Mouse (Mus musculus): ENCODE measurements at regions not wholly inside any gene's neighbourhood (a gene's known extent, or its start where the extent isn't known, plus 50 kb on each side); places are given as distances from the start of the nearest gene placed in this dataset.

DNA sequence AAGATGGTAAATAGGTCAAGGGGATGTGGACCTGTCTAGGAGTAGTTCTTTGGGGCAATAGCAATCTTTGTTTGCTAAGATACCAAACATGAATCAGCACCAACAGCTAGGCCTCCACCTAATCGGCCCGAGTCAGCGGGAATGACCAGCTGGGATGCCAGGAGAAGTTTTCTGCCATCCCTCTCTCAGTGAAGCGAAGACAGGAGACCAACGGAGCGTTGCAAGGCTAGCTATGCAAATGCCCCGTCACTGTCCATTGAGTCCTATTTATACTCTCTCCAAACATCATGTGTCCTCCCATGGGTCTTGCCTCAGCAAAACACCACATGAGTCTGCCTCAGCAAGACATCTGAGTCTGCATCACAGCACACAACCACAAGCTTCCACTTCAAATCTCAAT is 439.7 kb upstream of the Auts2 start:
- Histone ChIP-seq H3K4me1 (ENCODE audit: control insufficient read depth, insufficient read depth, low read length) (no peaks in the 10 kb centered on the region), H3K9me3 (replicated peaks; ENCODE audit: control insufficient read depth, low read length) (no peaks in the 10 kb centered on the region), H3K36me3 (ENCODE audit: control insufficient read depth, insufficient read depth, low read length) (no peaks in the 10 kb centered on the region), H3K27ac (ENCODE audit: low read length) (no peak overlapping the region), H3K4me2 (ENCODE audit: low read depth, low read length) (no peak overlapping the region), H3K4me3 (replicated peaks; ENCODE audit: low read length) (no peak overlapping the region), H3K9ac (ENCODE audit: low read length) (no peak overlapping the region), H3K27me3 (ENCODE audit: control insufficient read depth, insufficient read depth, low read length) (no peaks in the 10 kb centered on the region)
- no peak for ATAC-seq (ENCODE audit: insufficient read depth, low FRiP score)
- 95% methylated on average over 7 of the region's 7 CpGs for WGBS

DNA sequence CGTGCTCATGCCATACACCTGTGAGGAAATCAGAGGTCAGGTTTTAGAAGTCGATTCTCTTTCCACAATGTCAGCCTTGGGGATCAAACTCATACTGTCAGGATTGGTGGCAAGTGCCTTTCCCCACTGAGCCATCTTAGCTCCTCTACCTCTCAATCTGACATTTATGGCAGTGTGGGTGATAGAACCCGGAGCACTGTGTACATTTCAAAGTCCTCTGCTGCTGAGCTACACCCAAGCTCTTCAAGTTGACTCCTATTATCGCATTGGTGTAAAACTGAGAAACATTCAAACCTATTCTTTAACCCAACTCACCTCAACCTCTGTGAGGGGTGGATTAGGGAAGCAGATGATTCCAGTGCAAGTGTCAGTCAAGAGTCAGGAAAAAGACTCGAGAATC is 435.9 kb upstream of the Auts2 start:
- Histone ChIP-seq H3K36me3 (ENCODE audit: control insufficient read depth, insufficient read depth, low read length) (no peaks in the 10 kb centered on the region), H3K9ac (ENCODE audit: low read length) (no peak overlapping the region), H3K4me2 (ENCODE audit: low read depth, low read length) (no peak overlapping the region), H3K4me3 (replicated peaks; ENCODE audit: low read length) (no peak overlapping the region), H3K27ac (ENCODE audit: low read length) (no peak overlapping the region), H3K4me1 (ENCODE audit: control insufficient read depth, insufficient read depth, low read length) (no peaks in the 10 kb centered on the region), H3K9me3 (replicated peaks; ENCODE audit: control insufficient read depth, low read length) (no peaks in the 10 kb centered on the region), H3K27me3 (ENCODE audit: control insufficient read depth, insufficient read depth, low read length) (no peaks in the 10 kb centered on the region)
- WGBS, result 74% methylated on average over 5 of the region's 5 CpGs
- ATAC-seq (ENCODE audit: insufficient read depth, low FRiP score), result no peak

DNA sequence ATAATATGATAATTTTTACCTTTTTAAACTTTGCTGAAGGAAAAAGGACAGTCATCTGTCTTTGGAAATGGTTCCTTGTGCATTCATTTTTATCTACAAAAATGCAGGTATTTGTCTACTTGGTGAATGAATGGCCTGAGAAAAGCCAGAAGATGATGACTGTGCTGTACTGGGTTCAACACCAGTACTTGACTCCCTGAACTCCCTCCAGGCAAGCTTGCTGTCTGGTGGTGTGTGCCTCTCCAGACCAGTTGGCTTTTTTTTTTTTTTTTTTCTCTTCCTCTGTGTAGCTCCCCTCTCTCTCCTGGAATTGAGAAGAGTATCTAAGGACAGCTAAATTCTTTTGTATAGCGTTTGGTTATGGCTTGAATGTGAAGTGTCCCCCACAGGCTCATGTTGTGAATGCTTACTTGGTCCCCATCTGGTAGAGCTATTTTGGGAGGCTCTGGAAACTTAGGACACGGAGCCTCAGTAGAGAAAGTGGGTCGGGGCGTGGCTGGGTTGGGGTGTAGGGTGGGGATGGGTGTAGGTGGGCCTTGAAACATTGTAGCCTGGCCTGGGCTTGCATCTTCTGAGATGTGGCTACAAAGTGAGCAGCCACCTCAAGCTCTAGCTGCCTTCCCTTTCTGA is 432.3 kb upstream of the Auts2 start:
- no peaks in the 10 kb centered on the region for H3K9me3 ChIP-seq (replicated peaks; ENCODE audit: control insufficient read depth, low read length)
- H3K4me1 ChIP-seq (ENCODE audit: control insufficient read depth, insufficient read depth, low read length), result no peaks in the 10 kb centered on the region
- H3K27me3 ChIP-seq (ENCODE audit: control insufficient read depth, insufficient read depth, low read length), result no peaks in the 10 kb centered on the region
- H3K27ac ChIP-seq (ENCODE audit: low read length), result no peak overlapping the region
- no peak overlapping the region for H3K4me3 ChIP-seq (replicated peaks; ENCODE audit: low read length)
- H3K4me2 ChIP-seq (ENCODE audit: low read depth, low read length), result no peak overlapping the region
- ATAC-seq (ENCODE audit: insufficient read depth, low FRiP score), result no peak
- WGBS, result 71% methylated on average over 4 of the region's 4 CpGs
- H3K9ac ChIP-seq (ENCODE audit: low read length), result no peak overlapping the region
- no peaks in the 10 kb centered on the region for H3K36me3 ChIP-seq (ENCODE audit: control insufficient read depth, insufficient read depth, low read length)

DNA sequence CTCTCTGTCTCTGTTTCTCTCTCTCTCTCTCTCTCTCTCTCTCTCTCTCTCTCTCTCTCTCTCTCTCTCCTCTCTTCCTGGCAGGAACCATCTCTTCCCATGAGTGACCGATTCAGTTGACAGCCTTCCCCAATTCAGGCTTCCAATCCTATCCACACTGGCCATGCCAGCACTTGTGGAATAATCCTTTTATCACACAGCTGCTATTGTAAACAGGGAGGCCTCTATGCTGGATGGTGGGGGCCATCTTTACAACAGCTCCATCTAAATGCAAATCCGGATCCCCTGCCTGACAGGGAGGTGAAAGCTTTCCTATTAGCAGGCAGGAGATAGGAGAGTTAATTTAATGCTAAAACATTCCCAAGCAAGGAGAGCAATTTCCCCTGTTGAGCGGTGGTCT is 431.7 kb upstream of the Auts2 start:
- WGBS, result 35% methylated on average over 3 of the region's 3 CpGs
- H3K27me3 ChIP-seq (ENCODE audit: control insufficient read depth, insufficient read depth, low read length), result no peaks in the 10 kb centered on the region
- no peaks in the 10 kb centered on the region for H3K4me1 ChIP-seq (ENCODE audit: control insufficient read depth, insufficient read depth, low read length)
- no peak overlapping the region for H3K4me3 ChIP-seq (replicated peaks; ENCODE audit: low read length)
- H3K4me2 ChIP-seq (ENCODE audit: low read depth, low read length), result no peak overlapping the region
- no peak overlapping the region for H3K27ac ChIP-seq (ENCODE audit: low read length)
- H3K9ac ChIP-seq (ENCODE audit: low read length), result no peak overlapping the region
- no peaks in the 10 kb centered on the region for H3K36me3 ChIP-seq (ENCODE audit: control insufficient read depth, insufficient read depth, low read length)
- no peaks in the 10 kb centered on the region for H3K9me3 ChIP-seq (replicated peaks; ENCODE audit: control insufficient read depth, low read length)
- no peak for ATAC-seq (ENCODE audit: insufficient read depth, low FRiP score)

DNA sequence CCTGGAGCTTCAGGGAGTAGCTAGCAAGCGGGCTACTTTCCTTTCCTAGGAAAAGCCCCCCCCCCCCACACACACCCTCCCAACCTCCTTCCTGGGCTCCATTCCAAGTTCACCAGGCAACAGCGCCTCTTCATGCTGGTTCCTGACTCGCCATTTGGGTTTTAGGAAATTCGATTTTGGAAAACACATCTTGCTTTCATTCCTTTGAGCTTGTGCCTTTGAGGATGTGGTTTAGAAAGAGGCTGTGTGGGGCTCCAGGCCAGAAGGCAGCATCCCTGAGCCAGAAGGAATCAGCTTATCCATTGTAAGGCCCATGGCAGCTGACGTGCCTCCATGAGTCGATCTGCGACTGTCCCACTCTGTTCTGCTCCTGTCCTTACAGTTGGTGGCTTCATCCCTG is 427.9 kb upstream of the Auts2 start:
- Histone ChIP-seq H3K4me1 (ENCODE audit: control insufficient read depth, insufficient read depth, low read length) (no peaks in the 10 kb centered on the region), H3K27ac (ENCODE audit: low read length) (no peak overlapping the region), H3K27me3 (ENCODE audit: control insufficient read depth, insufficient read depth, low read length) (no peaks in the 10 kb centered on the region), H3K4me3 (replicated peaks; ENCODE audit: low read length) (no peak overlapping the region), H3K4me2 (ENCODE audit: low read depth, low read length) (no peak overlapping the region), H3K9ac (ENCODE audit: low read length) (no peak overlapping the region), H3K9me3 (replicated peaks; ENCODE audit: control insufficient read depth, low read length) (no peaks in the 10 kb centered on the region), H3K36me3 (ENCODE audit: control insufficient read depth, insufficient read depth, low read length) (no peaks in the 10 kb centered on the region)
- 73% methylated on average over 7 of the region's 7 CpGs for WGBS
- no peak for ATAC-seq (ENCODE audit: insufficient read depth, low FRiP score)

DNA sequence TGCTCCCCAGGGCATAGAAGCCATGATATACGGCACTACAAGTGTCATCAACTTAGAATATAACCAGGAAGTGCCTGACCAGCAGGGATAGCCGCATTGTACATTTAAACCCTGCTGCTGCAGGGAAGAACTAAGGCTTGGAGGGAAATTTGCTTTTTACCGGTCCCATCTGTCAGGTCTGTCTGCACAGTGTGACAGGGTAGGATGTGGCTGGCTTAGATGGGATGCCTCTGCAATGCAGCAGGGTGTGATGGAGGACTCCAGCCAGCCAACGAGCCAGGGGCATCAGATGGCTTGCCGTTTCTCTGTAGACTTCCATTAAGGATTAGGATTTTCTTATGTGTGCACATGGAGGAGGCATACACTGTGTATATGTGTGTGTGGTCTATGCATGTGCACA is 426.2 kb upstream of the Auts2 start:
- Histone ChIP-seq H3K4me3 (replicated peaks; ENCODE audit: low read length) (no peak overlapping the region), H3K27ac (ENCODE audit: low read length) (no peak overlapping the region), H3K9ac (ENCODE audit: low read length) (no peak overlapping the region), H3K36me3 (ENCODE audit: control insufficient read depth, insufficient read depth, low read length) (no peaks in the 10 kb centered on the region), H3K4me2 (ENCODE audit: low read depth, low read length) (no peak overlapping the region), H3K27me3 (ENCODE audit: control insufficient read depth, insufficient read depth, low read length) (no peaks in the 10 kb centered on the region), H3K4me1 (ENCODE audit: control insufficient read depth, insufficient read depth, low read length) (no peaks in the 10 kb centered on the region), H3K9me3 (replicated peaks; ENCODE audit: control insufficient read depth, low read length) (no peaks in the 10 kb centered on the region)
- 58% methylated on average over 5 of the region's 5 CpGs for WGBS
- ATAC-seq (ENCODE audit: insufficient read depth, low FRiP score), result no peak

DNA sequence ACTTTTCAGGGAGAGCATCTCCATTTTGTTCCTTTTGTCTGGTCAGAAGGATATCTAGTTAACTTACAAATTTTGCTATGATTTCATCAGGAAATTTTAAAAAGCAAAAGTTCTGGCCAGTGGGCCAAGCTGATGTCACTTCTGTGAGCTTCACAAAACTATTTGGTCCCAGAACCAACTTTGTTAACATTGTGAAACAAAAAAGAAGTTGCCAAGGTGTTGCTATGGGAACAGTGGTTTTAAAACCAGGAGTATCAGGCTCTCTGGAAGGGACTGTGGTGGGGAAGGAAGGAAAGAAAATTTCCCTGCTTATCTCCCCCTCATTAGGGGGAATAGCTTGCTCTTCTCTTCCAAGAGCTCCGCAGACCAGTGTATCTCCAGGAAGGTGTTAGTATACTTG is 416.8 kb upstream of the Auts2 start:
- no peak for ATAC-seq (ENCODE audit: insufficient read depth, low FRiP score)
- Histone ChIP-seq H3K9me3 (replicated peaks; ENCODE audit: control insufficient read depth, low read length) (no peaks in the 10 kb centered on the region), H3K4me3 (replicated peaks; ENCODE audit: low read length) (no peak overlapping the region), H3K27ac (ENCODE audit: low read length) (no peak overlapping the region), H3K4me2 (ENCODE audit: low read depth, low read length) (no peak overlapping the region), H3K4me1 (ENCODE audit: control insufficient read depth, insufficient read depth, low read length) (no peaks in the 10 kb centered on the region), H3K36me3 (ENCODE audit: control insufficient read depth, insufficient read depth, low read length) (no peaks in the 10 kb centered on the region), H3K27me3 (ENCODE audit: control insufficient read depth, insufficient read depth, low read length) (no peaks in the 10 kb centered on the region), H3K9ac (ENCODE audit: low read length) (no peak overlapping the region)
- WGBS, result 78% methylated on average over 1 of the region's 1 CpGs

DNA sequence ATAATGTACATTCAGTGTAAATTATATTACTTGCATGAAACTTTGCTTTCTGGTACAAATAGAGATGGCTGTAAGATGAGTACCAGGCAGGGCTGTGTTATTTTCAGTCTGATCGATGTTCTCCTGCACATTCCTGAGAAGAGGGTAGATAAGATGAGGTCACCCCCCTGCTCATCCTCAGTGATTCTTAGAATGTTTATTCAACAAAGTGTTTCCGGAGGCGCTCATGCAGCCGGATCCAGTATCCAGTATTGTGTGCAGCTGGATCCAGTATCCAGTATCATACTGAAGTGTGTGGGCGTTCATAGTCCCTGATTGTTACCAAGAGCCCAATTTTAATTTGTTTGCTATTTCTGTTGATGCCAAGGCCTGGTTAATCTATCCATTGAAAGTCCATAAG is 413.0 kb upstream of the Auts2 start:
- no peaks in the 10 kb centered on the region for H3K4me1 ChIP-seq (ENCODE audit: control insufficient read depth, insufficient read depth, low read length)
- no peak for ATAC-seq (ENCODE audit: insufficient read depth, low FRiP score)
- H3K9me3 ChIP-seq (replicated peaks; ENCODE audit: control insufficient read depth, low read length), result no peaks in the 10 kb centered on the region
- H3K4me3 ChIP-seq (replicated peaks; ENCODE audit: low read length), result no peak overlapping the region
- 33% methylated on average over 5 of the region's 5 CpGs for WGBS
- no peak overlapping the region for H3K27ac ChIP-seq (ENCODE audit: low read length)
- H3K36me3 ChIP-seq (ENCODE audit: control insufficient read depth, insufficient read depth, low read length), result no peaks in the 10 kb centered on the region
- no peak overlapping the region for H3K9ac ChIP-seq (ENCODE audit: low read length)
- H3K27me3 ChIP-seq (ENCODE audit: control insufficient read depth, insufficient read depth, low read length), result no peaks in the 10 kb centered on the region
- H3K4me2 ChIP-seq (ENCODE audit: low read depth, low read length), result no peak overlapping the region

DNA sequence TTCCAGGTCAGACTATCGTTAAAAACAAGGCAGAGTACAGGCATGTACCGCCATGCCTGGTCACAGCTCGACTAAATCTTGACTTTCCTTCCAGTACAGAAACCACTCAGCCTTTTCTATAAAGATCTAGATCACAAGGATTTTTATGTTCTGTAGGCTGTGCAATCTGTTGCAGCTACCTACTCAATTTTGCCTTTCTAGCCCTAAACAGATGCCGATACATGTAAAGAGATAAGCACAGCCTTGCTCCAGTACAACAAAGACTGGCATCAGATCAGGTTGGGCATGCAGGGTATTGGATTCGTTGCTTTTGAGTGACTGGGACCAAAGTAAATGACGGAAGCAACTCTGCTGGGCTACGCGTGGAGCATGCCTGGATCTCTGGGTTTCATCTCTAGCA is 411.9 kb upstream of the Auts2 start:
- Histone ChIP-seq H3K9me3 (replicated peaks; ENCODE audit: control insufficient read depth, low read length) (no peaks in the 10 kb centered on the region), H3K4me1 (ENCODE audit: control insufficient read depth, insufficient read depth, low read length) (no peaks in the 10 kb centered on the region), H3K4me2 (ENCODE audit: low read depth, low read length) (no peak overlapping the region), H3K4me3 (replicated peaks; ENCODE audit: low read length) (no peak overlapping the region), H3K27me3 (ENCODE audit: control insufficient read depth, insufficient read depth, low read length) (no peaks in the 10 kb centered on the region), H3K9ac (ENCODE audit: low read length) (no peak overlapping the region), H3K36me3 (ENCODE audit: control insufficient read depth, insufficient read depth, low read length) (no peaks in the 10 kb centered on the region), H3K27ac (ENCODE audit: low read length) (no peak overlapping the region)
- no peak for ATAC-seq (ENCODE audit: insufficient read depth, low FRiP score)
- WGBS, result 91% methylated on average over 8 of the region's 8 CpGs
